Mouse (Mus musculus) erythroblast, adult 5-6 weeks (primary cell): ENCODE results near the gene Fry. TPM values are rescaled to one million over a fixed set of nuclear protein-coding genes. Genes with fewer than 3 reads are reported as not detected.

ENCODE experiments used
- ATAC-seq: replicated peaks from 2 replicates; pipeline ENCODE4 v1.8.0; 2016; ENCODE audit warnings: moderate number of reproducible peaks, mild to moderate bottlenecking, moderate TSS enrichment, inconsistent platforms; ENCODE audit not compliant: poor library complexity, low FRiP score, severe bottlenecking
- total RNA-seq, 2 experiments: library from RNA; stranded (forward) in 1 of 2; stranded (reverse) in 1 of 2; fragments of 150-400 nt in 1 of 2; fragments of 200-764, 138-1000 nt in 1 of 2; gene quantifications; 2 replicates each; pipeline versions ENCODE4 v1.2.3 to v1.2.4; 2015 to 2017; ENCODE audit warnings: low replicate concordance in 2 of 2

Gene Fry
- total RNA-seq (2015; ENCODE audit: low replicate concordance) = 16.1 and 30.1 TPM in 2 replicates
- 10.3 and 16.4 TPM in 2 replicates for total RNA-seq (2017; ENCODE audit: low replicate concordance)

DNA sequence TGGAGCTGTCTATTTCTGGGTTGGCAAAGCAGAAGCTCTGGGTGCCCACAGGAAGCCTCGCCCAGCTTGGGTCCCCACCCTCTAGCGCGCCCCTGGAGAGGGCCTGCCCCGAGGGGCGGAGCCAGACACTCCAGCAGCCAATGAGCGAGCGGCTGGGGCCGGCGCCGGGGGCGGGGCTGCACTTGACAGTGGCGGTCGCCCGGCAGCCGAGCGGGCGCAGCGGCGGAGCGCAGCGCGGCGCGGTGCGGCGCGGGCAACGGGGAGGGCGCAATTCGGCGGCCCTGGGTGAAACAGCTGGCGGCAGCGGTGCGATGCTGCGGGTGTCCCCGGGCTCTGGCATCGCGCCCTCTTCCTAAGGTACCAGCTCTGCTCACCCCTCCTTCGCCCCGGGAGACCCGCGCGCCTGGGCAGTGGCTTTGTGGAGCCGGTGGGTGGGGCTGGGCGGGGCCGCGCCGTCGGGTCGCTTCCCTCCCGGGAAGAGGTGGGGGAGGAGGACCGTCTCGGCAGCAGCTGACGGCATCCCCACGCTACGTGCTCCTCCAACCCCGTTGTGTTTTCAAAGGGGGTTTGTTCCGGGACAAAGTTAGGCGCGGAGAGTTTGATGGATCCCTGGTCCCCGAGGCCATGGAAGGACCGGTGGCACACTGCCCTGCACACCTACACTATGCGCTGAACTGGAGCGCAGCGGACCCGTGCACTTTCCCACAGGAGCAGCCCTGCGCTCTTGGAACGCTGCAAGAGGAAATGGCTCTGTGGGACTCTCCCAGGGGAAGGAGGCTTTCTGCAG lies at the start of gene Fry:
Fry (plus strand) TSS at position 191 of the 787 bp plus-strand sequence.
- ATAC-seq = peak; percentile 94

- no peak for ATAC-seq
Observed at GRCm38 (mm10) chr5:150070086-150070485, 48.4 kb upstream of the Fry start.

GRCm38 (mm10) chr5:150071738-150072137 lies 46.7 kb upstream of the Fry start:
- no peak for ATAC-seq

DNA sequence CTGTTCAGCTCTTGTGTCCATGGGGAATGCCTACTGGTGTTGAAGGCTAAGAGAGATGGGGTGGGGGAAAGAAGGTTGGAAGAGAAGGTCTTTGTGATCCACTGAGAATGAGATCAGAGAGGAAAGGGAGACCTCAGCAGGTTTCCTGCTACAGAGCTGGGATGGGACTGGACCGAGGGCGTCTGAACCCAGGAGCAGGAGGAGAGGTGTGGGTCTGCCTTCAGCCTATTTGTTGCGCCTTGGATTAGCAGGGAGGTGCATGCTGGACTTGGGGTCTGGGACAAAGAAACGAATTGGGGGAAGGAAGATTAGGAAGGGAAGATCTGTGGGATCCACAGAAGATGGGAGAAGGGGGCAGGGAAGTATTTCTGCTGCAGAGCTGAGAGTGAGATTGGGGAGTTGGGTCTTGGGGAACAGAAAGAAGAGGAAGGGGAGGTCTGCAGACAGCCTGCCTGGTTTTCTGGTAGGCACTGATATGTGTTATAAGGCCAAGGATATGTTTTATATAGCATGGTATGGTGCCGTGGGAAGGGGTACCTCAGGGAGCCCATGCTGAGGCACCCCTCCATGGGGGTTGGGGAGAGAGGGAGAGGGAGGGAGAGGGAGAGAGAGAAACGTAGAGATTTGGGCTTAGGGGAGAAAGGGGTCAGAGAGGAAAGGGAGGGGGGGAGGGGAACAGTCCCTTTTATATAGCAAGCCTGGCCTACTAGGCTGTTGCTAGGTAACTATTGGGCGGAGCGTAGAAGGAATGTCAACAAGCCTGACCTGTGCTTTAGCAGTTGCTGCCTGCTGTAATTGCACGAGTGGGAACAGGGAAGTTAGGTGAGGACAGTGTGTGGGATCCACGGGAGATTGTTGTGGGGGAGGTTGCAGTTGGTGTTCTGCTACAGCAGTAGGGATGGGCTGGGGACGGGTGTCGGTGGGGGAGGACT lies 38.3 kb upstream of the Fry start:
- ATAC-seq = no peak

GRCm38 (mm10) chr5:150082696-150083095 lies 35.7 kb upstream of the Fry start:
- ATAC-seq = no peak

DNA sequence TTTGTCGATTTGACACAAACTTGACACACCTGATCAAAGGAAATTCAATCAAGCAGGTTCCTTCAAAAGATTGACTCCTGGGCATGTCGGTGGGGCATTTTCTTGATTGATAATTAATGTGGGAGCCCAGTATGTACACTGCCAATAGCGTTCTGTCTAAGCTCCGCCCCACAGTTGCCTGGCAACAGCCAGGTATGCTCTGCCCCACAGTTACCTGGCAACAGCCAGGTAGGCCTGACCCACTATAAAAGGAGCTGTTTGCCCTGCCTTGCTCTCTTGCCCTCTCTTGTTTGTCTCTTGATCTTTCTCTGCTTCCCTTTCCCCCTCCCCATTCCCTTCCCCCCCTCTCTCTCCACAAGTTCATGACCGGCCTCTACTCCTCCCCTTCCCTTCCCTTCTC lies 35.3 kb upstream of the Fry start:
- no peak for ATAC-seq

DNA sequence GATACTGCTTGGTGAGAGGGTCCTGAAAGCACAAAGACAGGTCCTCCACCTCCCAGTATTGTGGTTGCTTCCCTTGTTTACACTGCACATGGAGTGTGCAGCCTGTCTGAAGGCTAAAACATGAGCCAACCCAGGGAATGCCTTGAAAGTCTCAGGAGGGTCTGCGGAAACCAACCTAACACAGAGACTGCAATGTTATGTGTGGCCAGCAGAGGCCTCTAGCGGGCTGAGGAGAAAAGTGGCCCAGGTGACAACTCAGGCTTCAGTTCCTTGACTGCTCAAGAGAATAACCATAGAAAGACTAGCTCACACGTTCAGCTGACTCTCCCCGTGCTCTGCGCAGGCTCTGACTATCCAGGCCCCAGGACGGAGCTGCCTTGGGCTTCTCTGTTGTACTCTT lies 20.8 kb upstream of the Fry start:
- peak; percentile 73 for ATAC-seq

GRCm38 (mm10) chr5:150098754-150099153 lies 19.7 kb upstream of the Fry start:
- no peak for ATAC-seq

DNA sequence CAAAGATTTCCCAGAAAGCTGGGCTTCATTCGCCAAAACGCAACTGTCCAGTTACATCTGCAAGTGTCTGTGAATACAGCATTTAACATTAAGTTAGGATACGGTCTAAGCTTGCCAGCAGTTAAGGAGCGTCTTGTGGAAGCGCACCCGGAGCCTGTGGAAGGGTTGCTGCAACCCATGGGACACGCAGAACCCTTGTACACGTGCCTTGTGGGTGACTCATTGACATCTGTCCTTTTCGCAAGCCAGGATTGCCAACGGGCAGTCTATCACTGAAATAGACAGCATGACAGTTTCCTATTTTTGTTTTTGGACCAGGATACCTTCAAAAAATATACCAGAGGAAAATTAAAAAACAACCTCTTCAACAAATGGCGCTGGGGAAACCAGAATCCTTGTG lies 16.7 kb upstream of the Fry start:
- ATAC-seq = no peak

DNA sequence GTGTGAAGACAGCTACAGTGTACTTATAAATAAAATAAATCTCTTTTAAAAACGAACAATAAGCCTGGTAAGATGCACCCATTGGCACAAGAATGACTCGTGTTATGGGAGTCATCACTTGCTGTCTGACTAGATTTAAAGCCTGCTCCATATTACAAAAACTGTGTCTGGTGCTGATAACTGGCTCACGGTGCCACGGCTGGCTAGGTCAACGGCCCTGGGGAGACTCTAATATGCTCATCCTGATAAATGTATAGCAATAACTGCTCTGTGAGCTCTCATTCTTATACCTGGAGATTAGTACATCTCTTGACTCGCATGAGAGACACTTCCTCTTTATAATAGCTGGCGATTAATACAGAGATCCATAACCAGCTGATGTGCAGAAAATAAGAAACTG lies 12.1 kb upstream of the Fry start:
- no peak for ATAC-seq

DNA sequence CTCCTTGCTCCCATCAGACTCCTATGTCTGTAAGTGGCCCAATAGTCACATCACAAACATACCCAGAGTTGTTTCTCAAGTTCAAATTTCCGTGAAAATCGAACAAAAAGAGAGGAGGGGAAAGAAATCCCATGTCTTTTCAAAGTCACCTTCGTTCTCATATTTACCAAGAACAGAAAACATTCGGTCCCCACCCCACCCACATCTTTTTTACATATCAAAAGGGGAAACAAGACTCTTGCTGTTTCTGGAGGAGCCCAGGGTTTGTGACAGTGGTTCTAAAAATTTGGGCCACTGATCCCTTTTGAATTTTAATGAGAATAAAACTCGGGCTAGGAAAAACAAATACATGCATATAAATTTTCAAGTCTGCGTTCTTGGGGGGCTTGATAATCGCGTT lies 7.2 kb upstream of the Fry start:
- no peak for ATAC-seq

GRCm38 (mm10) chr5:150114007-150114406 lies 4.4 kb upstream of the Fry start:
- no peak for ATAC-seq

DNA sequence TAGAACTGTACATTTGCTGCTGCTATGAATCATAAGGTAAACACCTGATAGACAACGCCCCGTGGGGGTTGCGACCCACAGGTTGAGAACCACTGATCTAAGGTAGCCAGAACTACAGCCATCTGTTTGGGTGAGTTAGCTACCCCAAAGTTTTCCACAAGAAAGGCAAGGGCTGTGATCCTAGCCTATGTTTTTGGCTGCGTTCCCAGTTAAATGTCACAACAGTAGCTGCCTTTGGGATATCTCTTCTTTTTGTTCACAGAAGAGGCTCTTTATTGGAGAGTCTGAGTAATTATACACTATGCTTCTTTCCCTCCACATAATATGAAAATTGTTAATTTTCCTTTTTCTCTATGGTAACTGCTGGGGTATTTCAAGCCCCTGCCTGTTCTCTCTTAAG lies 3.7 kb upstream of the Fry start:
- ATAC-seq = no peak

DNA sequence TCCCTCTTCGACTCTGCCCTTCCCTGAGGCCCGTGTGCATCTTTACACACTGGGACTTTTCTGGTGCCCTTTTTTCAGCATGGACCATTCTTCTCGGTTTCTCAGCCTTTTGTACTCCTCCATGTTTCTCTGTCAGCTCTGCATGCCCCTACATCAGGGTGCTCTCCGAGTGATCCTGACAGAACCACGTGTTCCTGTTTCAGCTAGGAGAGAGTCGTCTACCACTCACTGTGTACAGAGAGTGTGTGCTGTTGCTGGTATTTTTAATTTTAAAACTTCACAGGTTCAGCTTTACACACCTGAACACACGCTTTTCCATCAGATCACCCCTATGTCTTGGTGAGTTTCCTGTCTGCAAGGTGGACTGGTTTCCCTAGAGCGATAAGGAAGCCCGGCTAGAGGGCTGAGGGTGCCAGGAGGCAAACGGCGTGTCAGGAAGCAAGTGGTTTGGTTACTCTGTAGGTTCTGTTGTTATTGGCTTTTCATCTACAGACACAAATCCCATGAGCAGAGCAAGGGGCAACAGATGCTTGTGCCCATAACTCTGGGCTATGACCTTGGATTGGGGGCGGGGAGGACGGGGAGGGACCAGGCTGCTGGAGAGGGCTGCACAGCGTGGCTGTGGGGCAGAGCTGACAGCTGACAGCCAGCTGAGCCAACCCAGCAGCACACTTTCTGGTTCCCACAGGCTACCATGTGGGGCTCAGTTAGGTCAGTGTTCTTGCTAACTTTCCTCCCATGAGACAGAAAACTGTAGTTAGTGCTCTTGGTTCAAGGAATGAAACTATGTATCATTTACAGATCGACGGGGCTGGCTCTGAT lies 3.0 kb upstream of the Fry start:
- no peak for ATAC-seq

DNA sequence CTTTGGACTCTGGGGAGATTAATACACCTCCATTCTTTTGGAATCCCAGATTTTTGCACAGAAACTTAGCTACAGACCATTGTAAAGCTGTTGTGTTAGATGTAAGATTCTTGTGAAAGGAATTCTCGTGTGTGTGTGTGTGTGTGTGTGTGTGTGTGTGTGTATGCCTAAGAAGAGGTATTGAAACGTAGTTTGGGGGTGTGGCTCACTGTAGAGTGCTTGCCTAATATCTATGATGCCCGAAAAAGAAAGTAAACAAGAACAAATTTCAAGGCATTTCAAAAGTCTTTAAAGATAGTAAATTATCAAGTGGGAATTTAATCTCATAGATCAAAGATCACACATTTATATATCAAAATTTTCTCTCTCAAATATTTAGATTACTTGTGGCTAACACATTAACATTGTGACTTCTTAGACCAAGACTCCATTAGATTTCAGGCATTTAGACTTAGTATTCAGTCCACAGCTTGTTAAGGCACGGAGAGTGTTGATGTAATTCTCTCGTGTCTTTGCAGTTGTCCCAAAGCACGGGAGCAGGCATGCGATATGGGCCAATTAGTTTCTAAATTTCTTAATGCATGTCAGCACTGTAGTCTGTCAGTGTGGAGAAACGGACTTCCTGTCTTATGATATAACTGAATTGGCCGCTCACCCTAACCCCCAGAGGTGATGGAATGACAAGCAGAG lies 2.1 kb upstream of the Fry start:
- ATAC-seq = no peak

DNA sequence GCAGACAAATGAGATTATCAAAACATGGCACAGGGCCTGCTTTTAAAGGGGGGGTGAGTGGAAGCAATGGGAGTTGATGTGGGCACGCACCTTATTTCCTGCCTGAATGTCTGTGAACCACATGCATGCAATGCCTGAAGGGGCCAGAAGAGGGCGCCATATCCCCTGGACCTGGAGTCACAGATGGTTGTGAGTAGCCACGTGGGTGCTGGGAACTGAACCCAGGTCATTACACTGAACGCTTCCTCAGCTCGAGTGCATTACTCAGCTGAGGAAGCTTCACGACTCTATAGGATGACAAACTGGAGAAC lies 1.6 kb upstream of the Fry start:
- ATAC-seq = no peak

DNA sequence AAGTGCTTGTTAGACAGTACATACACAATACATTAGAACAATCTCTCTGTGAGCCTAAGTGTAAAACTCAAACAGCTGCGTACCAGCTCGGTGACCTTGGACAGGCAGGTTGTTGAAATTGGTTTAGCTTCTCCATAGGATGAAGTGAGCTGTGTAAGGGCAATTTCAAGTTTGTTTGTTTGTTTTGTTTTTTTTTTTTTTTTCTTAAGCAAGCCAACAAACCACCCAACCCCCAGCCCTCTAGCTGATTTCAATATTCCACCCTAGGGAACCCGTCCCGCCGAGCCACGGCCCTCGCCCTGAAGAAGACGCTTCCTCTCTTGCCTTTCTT lies 356 bp upstream of the Fry start:
- no peak for ATAC-seq

DNA sequence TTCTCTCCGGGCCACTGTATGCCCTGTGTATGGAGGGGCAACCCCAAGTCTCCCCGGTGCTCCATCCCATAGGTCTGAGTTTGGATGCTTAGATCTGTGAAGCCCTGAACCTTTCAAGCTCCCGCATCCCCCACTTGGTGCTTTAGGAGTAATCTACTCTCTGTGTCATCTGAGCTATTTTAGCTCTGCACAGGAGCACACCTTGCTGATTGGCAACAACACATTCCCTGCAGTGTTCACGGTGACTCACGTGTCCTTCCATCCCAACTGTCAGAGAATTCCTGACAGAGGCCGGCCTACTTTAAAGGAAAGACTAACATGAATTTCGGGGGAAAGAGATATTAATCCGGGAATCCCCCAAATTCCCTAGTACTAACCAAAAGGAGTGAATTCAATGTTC lies 2.2 kb downstream of the Fry start:
- no peak for ATAC-seq

- ATAC-seq = no peak
Observed at GRCm38 (mm10) chr5:150122095-150122494, 3.6 kb downstream of the Fry start.

DNA sequence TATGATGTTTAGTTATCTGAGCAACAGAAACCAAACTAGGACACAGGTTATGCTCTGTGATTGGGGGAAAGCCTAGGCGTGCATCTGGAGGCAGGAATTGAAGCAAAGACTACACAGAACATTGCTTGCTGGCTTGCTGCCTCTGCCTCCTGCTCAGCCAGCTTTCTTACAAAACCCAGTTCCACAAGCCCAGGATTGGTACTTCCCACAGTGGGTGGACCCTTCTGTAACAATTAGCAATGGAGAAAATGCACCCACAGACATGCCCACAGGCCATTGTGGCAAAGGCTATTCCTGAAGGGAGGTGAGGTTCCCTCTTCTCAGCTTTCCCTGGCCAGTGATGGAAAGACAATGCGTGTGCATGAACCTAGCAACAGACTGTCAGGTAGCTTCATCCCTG lies 4.1 kb downstream of the Fry start:
- no peak for ATAC-seq
